Mouse (Mus musculus): ENCODE results near the gene Exo1. TPM values are rescaled to one million over a fixed set of nuclear protein-coding genes. Genes with fewer than 3 reads are reported as not detected.
A peak's percentile ranks its signal among the peaks of the same experiment; 100 is the strongest.

Gene Exo1
- 57.9 and 64.6 TPM in 2 replicates for polyA plus RNA-seq (2015; fragmentation: Nextera tagmentation; extraction: Ambion mirVana)

DNA sequence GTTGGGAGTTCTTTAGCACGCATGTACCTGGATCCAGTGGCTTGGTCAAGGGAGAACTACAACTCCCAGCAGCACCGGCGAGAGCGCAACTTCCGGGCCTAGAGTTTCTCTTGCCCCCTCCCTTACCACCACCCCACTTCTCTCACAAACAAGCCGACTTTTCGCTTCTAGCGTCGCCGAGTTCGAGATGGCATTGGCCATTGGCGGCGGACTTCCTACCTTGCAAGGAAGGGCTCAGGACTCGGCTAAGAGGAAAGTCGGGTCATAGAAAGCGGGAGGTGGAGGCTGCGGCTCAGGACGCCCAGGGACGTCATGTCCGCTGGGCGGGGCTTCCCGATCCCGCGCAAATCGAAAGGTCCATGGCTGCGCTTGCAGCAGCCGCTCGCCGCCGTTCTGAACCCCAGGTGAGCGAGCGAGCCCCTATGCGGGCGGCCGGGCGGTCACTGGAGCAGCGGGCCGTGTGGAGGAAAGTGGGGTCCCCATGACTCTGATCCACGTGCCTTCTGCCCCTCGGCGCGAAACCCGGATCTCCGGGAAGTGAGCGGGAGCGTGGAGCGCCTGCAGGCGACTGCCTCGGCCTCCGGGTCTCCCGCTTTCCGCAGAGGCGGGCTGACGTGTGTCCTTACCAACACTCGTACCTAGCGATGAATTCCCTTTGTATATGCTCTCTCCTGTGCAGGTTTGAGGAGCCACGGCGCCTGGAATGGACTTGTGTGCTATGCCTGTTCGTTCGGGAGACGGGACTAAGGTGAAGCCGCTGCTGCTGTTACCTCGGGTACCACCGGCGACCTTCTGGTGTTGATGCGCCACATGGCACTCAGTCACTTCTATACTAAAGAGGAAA, at the start of gene Exo1:
Gene Exo1 (plus strand): TSS at position 129 of the 844 bp plus-strand sequence.
- peak; percentile 88 for DNase-seq (ENCODE audit: low spot score)

DNA sequence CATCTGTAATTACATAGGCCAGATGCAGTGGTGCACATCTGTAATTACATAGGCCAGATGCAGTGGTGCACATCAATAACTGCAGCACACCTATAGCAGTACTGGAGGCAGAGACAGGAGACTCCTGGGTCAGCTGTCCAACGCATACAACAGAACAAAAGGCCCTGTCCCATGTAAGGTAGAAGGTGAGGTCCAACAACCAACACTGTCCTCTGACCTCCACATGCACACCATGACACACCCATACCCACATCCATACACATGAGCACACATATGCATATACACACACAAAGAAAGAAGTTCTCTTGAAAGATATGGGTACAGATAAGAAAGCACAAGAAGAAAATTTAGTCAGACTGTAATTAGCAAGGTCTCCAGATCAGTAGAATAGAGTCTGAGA, 24.9 kb upstream of the Exo1 start:
- no peak for DNase-seq (ENCODE audit: low spot score)

- DNase-seq (ENCODE audit: low spot score): no peak
Observed at GRCm38 (mm10) chr1:175867050-175867449, 13.3 kb upstream of the Exo1 start.

DNA sequence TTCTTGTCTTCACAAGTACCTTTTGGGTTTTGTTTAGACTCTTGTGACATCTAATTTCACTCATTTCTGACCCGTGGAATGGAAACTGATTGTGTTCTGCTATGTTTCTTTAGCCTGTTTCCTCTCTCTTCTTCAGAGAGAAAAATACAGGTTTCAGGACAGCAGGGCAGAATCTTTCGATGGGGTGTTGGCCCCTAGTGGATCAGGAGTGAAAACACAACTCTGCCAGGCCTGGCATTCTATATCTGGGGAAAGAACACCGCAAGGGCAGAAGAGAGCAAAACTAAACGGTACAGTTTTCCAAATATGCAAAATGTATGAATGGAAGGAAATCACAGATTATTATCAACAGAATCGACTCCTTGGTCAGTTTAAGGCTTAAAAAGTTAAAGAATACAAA, 12.8 kb upstream of the Exo1 start:
- peak; percentile 14 for DNase-seq (ENCODE audit: low spot score)

DNA sequence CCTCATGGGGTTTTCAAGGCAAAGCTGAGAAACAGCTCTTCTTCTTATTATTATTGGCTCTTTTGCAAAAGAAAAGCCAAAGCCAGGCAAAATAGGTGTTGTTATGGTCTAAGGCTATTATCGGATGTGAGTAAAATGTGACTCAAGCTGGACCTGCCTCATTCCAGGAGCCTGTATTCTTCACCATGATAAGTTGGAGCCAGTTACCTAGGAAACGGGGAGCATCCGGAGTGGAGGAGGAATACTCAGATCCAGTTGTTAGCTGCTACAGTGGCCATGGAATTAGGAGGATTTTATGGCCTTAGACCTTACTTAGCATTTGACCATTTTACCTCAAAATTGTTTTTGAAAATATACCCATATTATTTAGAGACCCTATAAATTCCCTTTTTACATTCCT, 9.7 kb upstream of the Exo1 start:
- DNase-seq (ENCODE audit: low spot score): no peak

- DNase-seq (ENCODE audit: low spot score): no peak
Observed at GRCm38 (mm10) chr1:175872028-175872816, 8.2 kb upstream of the Exo1 start.

DNA sequence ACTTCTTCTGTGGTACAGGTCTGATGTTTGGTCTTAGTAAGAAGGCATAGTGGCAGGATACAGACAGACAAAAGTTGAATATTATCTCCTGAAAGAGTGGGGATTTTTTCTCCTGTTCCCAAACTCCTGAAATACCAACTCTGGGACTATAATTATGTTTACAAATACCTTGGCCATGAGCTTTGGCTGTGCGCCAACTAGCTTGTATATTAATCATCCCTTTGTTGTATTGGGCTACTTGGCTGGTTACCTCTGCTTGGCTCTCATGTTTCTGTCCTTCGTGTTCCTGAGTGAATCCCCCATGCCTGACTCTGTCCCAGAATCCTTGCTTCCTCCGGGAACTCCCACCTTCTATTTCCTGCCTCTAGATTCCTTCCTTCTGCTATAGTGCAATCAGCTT, 3.0 kb downstream of the Exo1 start:
- DNase-seq (ENCODE audit: low spot score): no peak

DNA sequence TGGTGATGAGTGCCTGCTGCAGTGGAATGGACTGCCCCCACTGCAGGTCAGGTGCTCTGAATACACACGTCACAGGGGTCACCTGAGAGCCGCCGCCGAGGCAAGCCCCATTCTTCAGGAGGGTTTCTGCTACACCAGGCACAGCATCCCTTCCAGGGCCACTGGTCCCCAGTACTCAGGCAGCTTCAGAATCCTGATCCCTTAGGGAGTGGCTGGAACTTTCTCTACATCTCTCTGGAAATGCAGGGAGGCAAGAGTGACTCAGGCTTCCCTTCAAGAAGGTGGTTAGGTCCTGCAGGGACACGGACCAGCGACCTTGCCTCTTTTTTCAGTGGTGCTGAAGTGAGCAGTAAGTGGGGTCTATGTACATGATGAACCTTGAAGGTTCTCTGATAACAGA, 12.9 kb downstream of the Exo1 start:
- no peak for DNase-seq (ENCODE audit: low spot score)

DNA sequence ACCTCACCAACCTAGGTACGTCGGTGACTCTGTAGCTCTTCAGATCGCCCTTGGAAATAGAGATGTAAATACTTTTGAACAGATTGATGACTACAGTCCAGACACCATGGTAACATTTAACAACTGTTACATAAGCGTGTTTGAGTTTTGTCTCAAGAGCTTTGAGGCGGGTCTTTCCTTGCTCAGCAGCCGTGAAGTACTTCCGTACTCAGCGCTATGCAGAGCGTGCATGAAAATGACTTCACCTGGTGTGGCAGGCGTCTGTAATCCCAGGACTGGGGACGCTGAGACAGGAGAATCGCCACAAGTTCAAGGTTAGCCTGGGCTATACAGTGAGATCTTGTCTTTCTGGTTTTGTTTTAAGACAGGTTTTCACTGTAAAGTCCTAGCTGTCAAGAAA, 13.3 kb downstream of the Exo1 start:
- DNase-seq (ENCODE audit: low spot score): no peak

DNA sequence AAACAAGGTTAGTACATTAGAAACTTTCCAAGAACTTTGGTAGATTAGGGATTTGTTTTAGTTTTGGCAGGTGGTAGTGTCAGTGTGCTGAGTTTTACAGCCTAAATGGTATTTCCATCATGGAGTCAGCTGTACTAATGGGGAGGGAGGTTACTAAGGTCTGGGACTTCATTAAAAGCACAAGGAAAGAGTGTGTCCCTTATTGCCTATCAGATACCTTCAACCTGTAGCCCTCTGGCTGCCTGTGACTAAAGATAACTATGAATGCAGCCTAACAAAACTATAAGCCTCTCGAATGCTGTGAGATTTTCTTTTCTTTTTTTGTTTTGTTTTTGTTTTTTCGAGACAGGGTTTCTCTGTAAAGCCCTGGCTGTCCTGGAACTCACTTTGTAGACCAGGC, 30.8 kb downstream of the Exo1 start:
- DNase-seq (ENCODE audit: low spot score): no peak

DNA sequence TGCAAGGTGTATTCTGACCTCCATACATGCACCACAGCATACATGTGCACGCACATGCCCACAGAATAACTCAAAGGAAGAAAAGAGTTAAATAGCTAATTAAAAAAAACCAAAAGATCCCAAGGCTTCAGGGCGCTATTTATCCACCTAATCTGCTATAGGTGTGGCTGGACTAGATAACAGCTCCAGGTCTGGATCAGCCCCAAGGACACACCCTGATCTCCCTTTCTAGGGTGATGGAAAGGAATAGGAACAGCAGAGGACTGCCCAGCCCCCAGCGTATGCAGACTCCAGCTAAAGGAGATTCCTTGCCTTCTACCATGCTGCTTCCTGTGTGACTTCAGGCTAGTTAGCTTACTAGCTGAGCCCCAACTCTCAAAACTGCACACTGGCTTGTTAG, 31.7 kb downstream of the Exo1 start:
- no peak for DNase-seq (ENCODE audit: low spot score)

GRCm38 (mm10) chr1:175913728-175914303, 33.4 kb downstream of the Exo1 start:
- no peak for DNase-seq (ENCODE audit: low spot score)

DNA sequence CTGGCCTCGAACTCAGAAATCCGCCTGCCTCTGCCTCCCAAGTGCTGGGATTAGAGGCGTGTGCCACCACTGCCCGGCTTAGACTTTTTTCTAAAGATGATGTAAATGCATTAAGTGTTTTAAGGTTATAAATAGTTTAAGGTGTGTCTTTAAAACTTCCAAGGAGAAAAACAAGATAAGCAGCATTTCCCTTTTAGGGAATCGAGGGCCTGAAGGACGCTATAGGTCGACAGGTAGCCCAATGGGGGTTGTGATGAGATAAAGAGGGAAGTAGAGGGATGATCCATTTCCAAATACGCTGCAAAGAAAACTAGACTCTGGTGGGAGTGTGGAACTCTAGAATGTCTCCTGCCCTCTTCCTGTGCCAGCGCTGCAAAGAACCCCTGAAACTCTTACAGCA, 39.6 kb downstream of the Exo1 start, which contains the start of gene Gm38100:
Gene Gm38100 (plus strand): TSS at position 301 of the 400 bp plus-strand sequence.
- DNase-seq (ENCODE audit: low spot score): no peak

DNA sequence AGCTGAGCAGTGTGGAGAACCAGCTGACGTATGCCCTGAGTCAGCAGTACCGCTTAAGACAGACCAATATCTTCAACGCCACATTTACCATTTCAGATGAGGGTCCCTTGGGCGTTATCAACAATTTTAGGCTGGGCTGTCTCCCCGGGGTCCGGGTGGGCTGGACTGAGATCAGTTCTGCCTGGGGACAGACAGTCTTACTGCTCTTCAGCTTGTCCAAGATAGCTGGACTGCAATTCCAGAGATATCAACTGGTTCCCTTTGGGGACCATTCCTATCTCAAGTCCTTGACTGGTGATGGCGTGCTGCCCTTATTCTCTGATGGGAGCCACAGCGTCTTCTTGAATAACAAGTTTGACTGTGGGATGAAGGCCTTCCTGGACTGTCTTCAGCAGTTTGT, 40.7 kb downstream of the Exo1 start:
- no peak for DNase-seq (ENCODE audit: low spot score)

DNA sequence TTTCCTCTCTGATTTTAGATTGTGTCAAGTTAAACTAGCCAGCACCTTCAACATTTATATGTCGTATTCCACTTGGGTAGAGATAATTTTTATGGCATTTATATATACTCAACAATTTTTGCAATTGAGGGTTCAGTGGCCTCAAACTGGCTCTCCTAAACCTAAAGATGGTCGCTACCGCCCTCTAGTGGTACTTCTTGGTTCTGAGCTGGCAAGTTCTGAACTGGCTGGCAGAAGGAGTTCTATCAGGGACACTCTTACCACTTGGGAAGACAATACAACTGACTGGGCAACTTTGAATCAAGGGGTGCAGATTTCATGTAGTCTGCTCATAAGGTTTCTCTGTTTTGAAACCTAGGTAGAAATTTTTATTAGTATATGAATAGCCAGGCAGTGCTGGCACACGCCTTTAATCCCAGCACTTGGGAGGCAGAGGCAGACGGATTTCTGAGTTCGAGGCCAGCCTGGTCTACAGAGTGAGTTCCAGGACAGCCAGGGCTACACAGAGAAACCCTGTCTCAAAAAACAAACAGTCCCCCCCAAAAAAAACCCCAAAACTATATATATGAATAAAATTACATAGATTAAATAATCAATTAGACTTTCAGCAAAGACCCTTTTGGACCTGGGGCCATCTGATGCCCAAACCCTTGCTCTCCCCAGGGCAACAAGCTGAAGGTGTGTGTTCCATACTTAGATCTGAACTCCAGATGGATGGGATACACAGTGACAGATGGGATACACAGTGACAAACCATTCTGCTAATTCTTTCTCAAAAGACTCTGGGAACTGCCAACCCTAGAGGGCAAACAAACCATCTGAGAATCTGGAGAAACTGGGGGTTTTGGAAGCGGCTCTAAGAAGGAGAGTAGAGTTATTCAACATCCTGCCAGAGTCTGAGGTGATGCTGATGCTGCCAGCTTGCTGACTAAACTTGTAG, 43.7 kb downstream of the Exo1 start:
- DNase-seq (ENCODE audit: low spot score): peak; percentile 68

DNA sequence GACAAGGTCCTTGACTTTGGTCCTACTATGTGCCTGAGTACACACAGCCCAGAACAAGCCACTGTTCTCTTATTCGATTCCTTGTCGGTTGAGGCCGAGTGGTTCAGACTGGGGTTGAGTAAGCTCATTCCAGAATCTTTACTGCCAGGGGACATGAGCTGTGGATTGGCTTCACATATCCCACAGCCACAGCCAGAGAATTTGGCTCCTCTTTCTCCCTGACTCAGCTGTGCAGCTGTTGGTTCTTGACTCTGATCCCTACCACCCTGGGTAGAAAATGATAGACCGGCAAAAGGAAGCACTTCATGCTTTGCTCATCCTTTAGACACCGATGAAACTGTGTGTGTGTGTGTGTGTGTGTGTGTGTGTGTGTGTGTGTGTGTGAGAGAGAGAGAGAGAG, 51.0 kb downstream of the Exo1 start:
- no peak for DNase-seq (ENCODE audit: low spot score)

DNA sequence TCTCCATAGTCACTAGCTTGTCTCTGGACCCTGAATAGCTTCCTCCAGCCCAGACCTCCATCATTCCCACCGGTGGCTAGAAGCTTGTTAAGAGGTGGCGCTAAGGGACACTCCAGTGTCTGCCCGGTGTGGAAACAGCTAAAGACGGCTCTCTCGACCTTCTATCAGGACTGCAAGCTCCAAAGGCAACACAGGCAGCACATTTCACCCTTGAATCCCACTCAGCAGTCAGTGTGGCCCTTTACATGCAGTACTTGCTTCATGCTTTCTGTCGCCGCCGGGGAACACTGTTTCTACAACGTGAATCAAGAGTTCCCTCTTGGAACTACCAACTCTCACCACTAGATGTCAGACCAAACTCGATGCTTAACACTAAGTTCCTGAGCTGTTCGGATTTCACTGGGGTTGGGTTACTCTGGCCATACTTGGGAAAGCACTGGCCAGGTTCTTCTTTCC, 55.9 kb downstream of the Exo1 start:
- peak; percentile 46 for DNase-seq (ENCODE audit: low spot score)

GRCm38 (mm10) chr1:175938731-175939130, 58.4 kb downstream of the Exo1 start:
- DNase-seq (ENCODE audit: low spot score): no peak

- DNase-seq (ENCODE audit: low spot score): no peak
Observed at GRCm38 (mm10) chr1:175943168-175943567, 62.8 kb downstream of the Exo1 start.

- DNase-seq (ENCODE audit: low spot score): no peak
Observed at GRCm38 (mm10) chr1:175946718-175947315, 66.4 kb downstream of the Exo1 start.
